Mouse (Mus musculus) midbrain, embryonic 14.5 days (tissue): ENCODE measurements at regions not wholly inside any gene's neighbourhood (a gene's known extent, or its start where the extent isn't known, plus 50 kb on each side); places are given as distances from the start of the nearest gene placed in this dataset.
"Not testable (repeated sequence)": the region's sequence is repeated elsewhere in the genome, so short reads cannot be mapped to it uniquely, and the experiment has no call there.

Experiments used
- ATAC-seq: fragments of 200-750 bp; cut with Nextera tagmentation; 2 replicates; pipeline ENCODE4 v1.8.0; 2017; ENCODE audit warnings: moderate number of reproducible peaks, moderate library complexity; ENCODE audit not compliant: low FRiP score, low TSS enrichment
- DNase-seq: peaks from one replicate; pipeline ENCODE4 v3.0.0-alpha.2; 2015
- H3K27ac ChIP-seq: fragments of 300-500 bp; sonication (generic); replicated peaks from 2 replicates; pipeline ENCODE4 v1.5.1; 2014; ENCODE audit warnings: mild to moderate bottlenecking, low read depth, low read length, moderate library complexity
- H3K27me3 ChIP-seq: fragments of 300-500 bp; sonication (generic); 2 replicates; pipeline ENCODE4 v1.6.1; 2014; ENCODE audit warnings: low read length, control low read depth, mixed read lengths; ENCODE audit not compliant: control insufficient read depth, insufficient read depth
- H3K36me3 ChIP-seq: fragments of 300-500 bp; sonication (generic); 2 replicates; pipeline ENCODE4 v1.6.1; 2014; ENCODE audit warnings: low read length, control low read depth; ENCODE audit not compliant: control insufficient read depth, insufficient read depth
- H3K4me1 ChIP-seq: fragments of 300-500 bp; sonication (generic); 2 replicates; pipeline ENCODE4 v1.6.1; 2014; ENCODE audit warnings: mild to moderate bottlenecking, antibody characterized with exemption, low read length, control low read depth; ENCODE audit not compliant: control insufficient read depth, insufficient read depth
- H3K4me2 ChIP-seq: fragments of 300-500 bp; sonication (generic); 2 replicates; pipeline ENCODE4 v1.6.1; 2014; ENCODE audit warnings: mild to moderate bottlenecking, low read length, moderate library complexity
- H3K4me3 ChIP-seq: fragments of 300-500 bp; sonication (generic); replicated peaks from 2 replicates; pipeline ENCODE4 v1.5.1; 2014; ENCODE audit warnings: low read depth, low read length
- H3K9ac ChIP-seq: fragments of 300-500 bp; sonication (generic); replicated peaks from 2 replicates; pipeline ENCODE4 v1.6.1; 2014; ENCODE audit warnings: mild to moderate bottlenecking, low read length, moderate library complexity
- H3K9me3 ChIP-seq: fragments of 300-500 bp; sonication (generic); 2 replicates; pipeline ENCODE4 v1.6.1; 2016; ENCODE audit warnings: low read length, control low read depth, mixed read lengths; ENCODE audit not compliant: control insufficient read depth
- WGBS: fragments of 180-500 bp; shearing (Covaris S2); extraction: QIAGEN DNeasy Blood & Tissue Kit; methylation state at CpG from one replicate; pipeline ENCODE4 v1.1.7; 2014; 5-methylcytosine and 5-hydroxymethylcytosine counted together

DNA sequence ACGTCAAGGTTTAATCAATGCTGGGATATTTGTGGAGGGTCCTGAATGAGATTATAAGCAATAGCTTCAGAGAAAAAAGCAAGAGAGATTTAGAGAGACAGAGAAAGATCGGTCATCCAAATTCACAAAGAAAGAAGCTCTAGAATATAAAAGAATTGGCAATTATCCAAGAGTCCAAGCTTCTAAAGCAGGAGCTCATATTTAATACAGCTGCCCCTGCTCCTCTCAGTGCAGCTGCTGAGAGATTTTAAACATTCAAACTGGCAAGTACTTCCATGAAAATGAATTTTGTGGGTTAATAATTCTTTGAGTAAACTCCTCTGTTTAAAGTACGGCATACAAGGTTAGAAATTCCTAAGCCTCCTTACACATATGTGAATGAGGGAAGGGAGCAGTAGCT lies 610.8 kb upstream of the Zfp960 start:
- no peaks in the 10 kb centered on the region for H3K27me3 ChIP-seq
- no peaks in the 10 kb centered on the region for H3K36me3 ChIP-seq
- no peak overlapping the region for H3K4me2 ChIP-seq
- 25% methylated on average over 3 of the region's 3 CpGs for WGBS
- DNase-seq, result peak; percentile 50
- no peak overlapping the region for H3K9ac ChIP-seq
- H3K4me3 ChIP-seq, result no peak overlapping the region
- ATAC-seq, result no peak
- no peaks in the 10 kb centered on the region for H3K9me3 ChIP-seq
- no peak overlapping the region for H3K27ac ChIP-seq
- H3K4me1 ChIP-seq, result peaks cover 5% of the 10 kb centered on the region; the same call in 1 of the 2 replicates

DNA sequence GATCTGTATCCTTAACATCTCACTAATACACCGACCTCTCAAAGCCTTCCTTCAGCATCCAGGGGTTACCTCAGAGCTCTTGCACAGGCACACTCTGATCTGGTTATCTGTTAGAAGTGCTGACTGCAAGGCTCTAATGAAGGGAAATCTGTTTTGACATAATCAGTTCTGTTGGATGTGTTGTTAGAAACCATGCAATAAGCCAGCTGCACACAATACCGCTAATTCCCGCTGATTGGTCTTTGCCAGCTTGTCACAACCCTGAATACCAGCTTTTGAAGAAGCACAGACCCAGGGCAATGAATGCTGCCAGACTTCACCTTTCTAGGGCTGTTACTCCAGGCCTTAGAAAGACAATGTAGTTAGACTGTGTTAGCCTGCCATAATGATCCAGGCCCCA lies 613.7 kb upstream of the Rgmb start:
- DNase-seq, result peak; percentile 17
- 62% methylated on average over 3 of the region's 3 CpGs for WGBS
- Histone ChIP-seq H3K4me3 (no peak overlapping the region), H3K4me2 (no peak overlapping the region), H3K27me3 (no peaks in the 10 kb centered on the region), H3K36me3 (no peaks in the 10 kb centered on the region), H3K4me1 (no peaks in the 10 kb centered on the region), H3K9me3 (no peaks in the 10 kb centered on the region), H3K9ac (no peak overlapping the region), H3K27ac (peak overlapping the region; percentile 32; the same call in 1 of the 2 replicates)
- ATAC-seq, result no peak

DNA sequence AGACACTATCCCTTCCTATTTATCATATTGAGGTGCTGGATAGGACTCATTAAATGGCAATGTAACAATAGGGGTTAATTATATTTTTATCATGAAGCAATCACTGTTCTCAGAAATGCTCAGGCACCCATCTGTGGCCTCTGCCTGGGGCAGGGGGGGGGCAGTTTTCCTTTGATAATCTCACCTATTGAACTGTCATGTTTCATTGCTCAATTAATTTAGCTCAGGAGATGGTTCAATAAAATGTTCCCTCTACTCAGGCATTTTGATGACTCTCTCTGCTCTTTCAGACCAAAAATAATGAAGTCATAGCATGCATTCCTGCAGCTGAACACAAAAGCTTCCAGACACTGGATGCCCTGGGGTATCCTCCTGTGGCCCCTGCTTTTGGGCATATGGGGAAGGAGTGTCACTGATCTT lies 564.4 kb upstream of the Rgmb start:
- ATAC-seq, result peak; percentile 62; the same call in 1 of the 2 replicates
- no peaks in the 10 kb centered on the region for H3K9me3 ChIP-seq
- H3K27me3 ChIP-seq, result no peaks in the 10 kb centered on the region
- no peak overlapping the region for H3K9ac ChIP-seq
- no peak overlapping the region for H3K4me2 ChIP-seq
- no peak overlapping the region for H3K27ac ChIP-seq
- H3K36me3 ChIP-seq, result no peaks in the 10 kb centered on the region
- peak; percentile 49 for DNase-seq
- H3K4me3 ChIP-seq, result no peak overlapping the region
- no peaks in the 10 kb centered on the region for H3K4me1 ChIP-seq

DNA sequence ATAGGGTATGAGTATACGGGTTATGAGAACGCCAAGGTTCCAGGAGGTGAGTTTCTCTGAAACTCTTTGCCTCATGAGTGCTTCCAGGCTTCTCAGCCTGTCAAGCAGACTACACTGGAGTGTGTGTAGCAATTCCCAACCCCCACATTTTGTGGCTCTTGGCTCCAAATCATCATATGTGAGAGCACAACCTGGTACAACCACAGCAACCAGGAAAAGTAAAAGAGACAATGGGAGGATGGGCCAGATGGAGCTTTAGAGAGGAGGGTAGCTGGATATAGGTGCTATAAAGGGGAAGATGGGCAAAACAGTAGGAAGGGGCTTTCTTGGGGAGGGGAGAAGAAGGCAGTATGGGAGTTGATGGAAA lies 544.0 kb upstream of the Rgmb start:
- not testable (repeated sequence) for H3K4me1 ChIP-seq, H3K4me3 ChIP-seq, H3K4me2 ChIP-seq, H3K27ac ChIP-seq, ATAC-seq, H3K36me3 ChIP-seq, DNase-seq, H3K27me3 ChIP-seq, H3K9me3 ChIP-seq, H3K9ac ChIP-seq
- WGBS, result 85% methylated on average over 2 of the region's 2 CpGs

DNA sequence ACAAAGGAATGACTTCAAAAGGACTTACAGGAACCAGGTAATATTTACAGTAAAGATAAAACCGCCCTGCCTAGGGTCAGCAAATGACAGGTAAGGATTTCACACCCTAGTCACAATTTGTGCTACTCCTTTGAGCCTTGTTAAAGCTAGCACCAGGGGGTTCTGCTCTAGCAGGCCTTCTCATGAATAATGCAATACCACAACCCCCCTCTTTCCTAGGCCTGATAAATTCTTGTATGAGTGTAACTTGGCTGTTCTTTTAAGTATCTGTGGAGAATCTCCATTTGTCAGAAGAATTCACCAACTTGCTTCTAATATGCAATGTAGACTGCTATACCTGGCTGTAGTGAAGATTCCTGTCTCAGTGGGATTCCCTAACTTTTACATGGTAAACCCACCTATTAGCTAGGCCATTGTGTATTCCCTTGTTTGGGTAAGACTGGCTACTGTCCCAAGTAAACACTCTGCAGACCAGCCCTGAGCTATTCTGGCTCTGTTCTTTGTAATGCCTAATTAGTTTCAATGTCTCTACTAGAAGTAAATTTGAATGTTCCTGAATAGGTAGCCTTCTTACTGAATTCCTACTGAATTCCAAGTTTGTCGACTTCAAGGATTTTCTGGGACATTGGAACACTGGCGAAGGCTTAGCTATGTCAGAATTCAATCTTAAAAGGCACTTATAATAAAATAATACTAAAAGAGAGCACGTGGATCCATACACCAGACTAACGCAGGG lies 543.4 kb upstream of the Rgmb start:
- not testable (repeated sequence) for ATAC-seq, H3K4me3 ChIP-seq, H3K9ac ChIP-seq, H3K27me3 ChIP-seq, DNase-seq, H3K27ac ChIP-seq, H3K4me2 ChIP-seq, H3K9me3 ChIP-seq, H3K4me1 ChIP-seq, H3K36me3 ChIP-seq
- WGBS, result 61% methylated on average over 4 of the region's 5 CpGs

DNA sequence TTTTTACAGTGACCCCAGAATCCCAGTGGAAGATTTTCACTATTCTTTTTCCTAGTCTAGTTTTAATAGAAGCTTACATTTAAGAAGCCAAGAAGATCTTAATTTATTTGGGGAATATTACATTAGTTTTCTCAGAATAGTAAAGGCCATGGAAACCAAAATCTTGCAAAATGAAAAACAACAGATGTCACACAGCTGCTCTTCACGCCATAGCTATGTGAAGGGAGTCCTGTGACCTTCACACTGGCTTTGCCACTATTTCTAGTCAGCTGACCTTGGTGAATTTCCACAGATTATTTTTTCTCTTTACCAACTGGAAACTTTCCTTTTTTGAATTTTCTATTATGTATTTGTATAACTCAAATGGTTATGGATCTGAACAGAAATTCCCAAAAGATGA lies 542.1 kb upstream of the Rgmb start:
- no peak overlapping the region for H3K9ac ChIP-seq
- no peaks in the 10 kb centered on the region for H3K27me3 ChIP-seq
- ATAC-seq (no peak), DNase-seq (no peak)
- H3K4me3 ChIP-seq, result no peak overlapping the region
- WGBS, result 92% methylated on average over 1 of the region's 1 CpGs
- H3K4me1 ChIP-seq, result no peaks in the 10 kb centered on the region
- H3K4me2 ChIP-seq, result no peak overlapping the region
- H3K9me3 ChIP-seq, result no peaks in the 10 kb centered on the region
- H3K27ac ChIP-seq, result no peak overlapping the region
- no peaks in the 10 kb centered on the region for H3K36me3 ChIP-seq

DNA sequence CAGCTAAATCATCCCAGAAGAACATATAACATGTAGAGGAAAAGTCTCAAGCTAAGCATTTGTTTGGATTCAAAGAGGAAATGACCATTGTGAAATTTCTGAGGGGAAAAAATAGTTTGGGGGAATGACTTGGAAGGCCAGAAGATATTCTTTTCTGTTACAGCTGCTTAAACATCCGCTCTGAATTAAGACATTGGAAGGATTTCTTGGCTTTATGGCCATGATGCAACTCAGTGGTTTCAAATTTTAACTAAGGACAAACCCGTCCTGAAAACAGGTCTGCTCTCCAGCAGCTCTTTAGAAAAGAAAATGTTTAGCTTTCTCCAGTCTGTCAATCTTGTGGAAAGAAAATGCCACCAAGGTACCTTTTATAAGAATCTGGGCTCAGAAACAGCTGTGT lies 513.2 kb upstream of the Rgmb start:
- 46% methylated on average over 2 of the region's 2 CpGs for WGBS
- Histone ChIP-seq H3K9ac (no peak overlapping the region), H3K9me3 (no peaks in the 10 kb centered on the region), H3K36me3 (no peaks in the 10 kb centered on the region), H3K4me3 (no peak overlapping the region), H3K27me3 (no peaks in the 10 kb centered on the region), H3K4me1 (0 out of 2 replicates have a peak, but pooled peaks cover 4% of the 10 kb centered on the region), H3K27ac (no peak overlapping the region; the same call in 1 of the 2 replicates), H3K4me2 (peak overlapping the region; percentile 0; the same call in 1 of the 2 replicates)
- ATAC-seq, result no peak
- DNase-seq, result no peak

DNA sequence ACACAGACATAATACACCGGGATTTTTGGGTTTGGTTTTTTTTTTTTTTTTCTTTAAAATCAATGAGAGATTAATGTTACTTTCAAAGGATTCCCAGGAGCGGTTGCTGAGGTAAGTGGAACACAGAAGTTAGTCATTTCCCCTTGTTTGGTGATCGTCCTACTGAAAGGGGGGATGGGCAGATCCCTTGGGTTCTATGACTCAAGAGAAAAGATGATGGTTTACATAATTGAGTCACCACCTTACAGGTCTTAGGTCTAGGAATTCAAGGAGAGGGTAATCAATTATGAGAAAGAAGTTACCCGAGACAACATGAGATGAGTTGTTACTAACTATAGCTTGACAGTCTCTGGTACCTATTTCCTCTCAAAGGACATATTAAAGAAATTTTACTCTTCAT lies 511.9 kb upstream of the Rgmb start:
- 91% methylated on average over 4 of the region's 4 CpGs for WGBS
- no peak overlapping the region for H3K4me3 ChIP-seq
- H3K27me3 ChIP-seq, result no peaks in the 10 kb centered on the region
- no peaks in the 10 kb centered on the region for H3K9me3 ChIP-seq
- H3K36me3 ChIP-seq, result no peaks in the 10 kb centered on the region
- ATAC-seq (no peak), DNase-seq (no peak)
- H3K27ac ChIP-seq, result no peak overlapping the region
- H3K4me2 ChIP-seq, result no peak overlapping the region
- H3K9ac ChIP-seq, result no peak overlapping the region
- H3K4me1 ChIP-seq, result 0 out of 2 replicates have a peak, but pooled peaks cover 4% of the 10 kb centered on the region

DNA sequence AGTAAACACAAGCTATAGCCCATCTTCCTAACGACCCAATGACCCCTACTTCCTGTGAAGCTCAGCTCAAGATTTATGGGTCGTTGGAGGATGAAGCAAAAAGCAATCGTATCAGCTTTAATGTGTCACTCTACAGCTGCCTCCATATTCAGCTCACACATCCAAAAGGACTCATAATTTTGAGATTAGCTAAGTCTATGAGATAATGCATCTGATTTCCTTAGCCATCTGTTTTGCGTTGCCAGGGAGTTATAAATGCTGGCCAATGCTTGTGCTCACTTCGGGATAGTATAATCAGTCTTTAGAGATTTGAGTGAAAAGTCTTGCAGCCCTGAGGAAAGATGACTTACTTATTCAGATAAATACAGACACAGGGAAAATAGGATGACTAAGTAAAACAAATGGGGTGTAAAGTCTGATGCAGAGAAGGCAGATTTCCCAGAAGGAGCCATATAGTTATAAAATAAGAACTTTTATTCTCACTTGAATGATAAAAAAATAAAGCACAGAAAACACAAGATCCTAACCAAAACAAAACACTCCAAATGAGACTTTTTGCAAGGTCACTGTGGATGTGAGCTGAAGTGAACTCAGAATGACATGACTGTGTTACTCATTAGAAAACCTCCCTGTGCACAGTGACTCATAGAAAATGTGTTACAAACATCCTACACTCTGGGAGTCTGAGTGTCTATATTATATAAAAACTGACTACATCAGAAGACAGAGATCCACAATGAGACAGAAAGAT lies 509.1 kb upstream of the Rgmb start:
- no peak for ATAC-seq
- 64% methylated on average over 5 of the region's 5 CpGs for WGBS

More for the DNA sequence above, 509.1 kb upstream of the Rgmb start:
- Histone ChIP-seq H3K27me3 (no peaks in the 10 kb centered on the region), H3K27ac (no peak overlapping the region), H3K9me3 (no peaks in the 10 kb centered on the region), H3K4me1 (0 out of 2 replicates have a peak, but pooled peaks cover 4% of the 10 kb centered on the region), H3K9ac (no peak overlapping the region), H3K36me3 (no peaks in the 10 kb centered on the region), H3K4me3 (no peak overlapping the region), H3K4me2 (no peak overlapping the region)
- DNase-seq, result no peak
